Mouse (Mus musculus) forebrain, embryonic 15.5 days (tissue): ENCODE results near the gene Atp11a. TPM values are rescaled to one million over a fixed set of nuclear protein-coding genes. Genes with fewer than 3 reads are reported as not detected.

ENCODE experiments used
- polyA plus RNA-seq: library from polyadenylated mRNA; unstranded; fragments of >200 nt; fragmentation: Nextera tagmentation; extraction: Ambion mirVana; gene quantifications from 2 replicates; pipeline ENCODE4 v1.2.1, GENCODE M21; 2015

Gene Atp11a
- polyA plus RNA-seq, 1 experiment from 2014 or later, result 15.7 TPM

Other genes starting within 250 kb of the Atp11a start
- not detected in 2 replicates for gene Spaca7, start 184.0 kb upstream of the Atp11a start, polyA plus RNA-seq
- 42.4 and 45.3 TPM in 2 replicates for gene Tubgcp3, start 84.8 kb upstream of the Atp11a start, polyA plus RNA-seq
- 134 and 139 TPM in 2 replicates for gene Mcf2l, start 116.8 kb downstream of the Atp11a start, polyA plus RNA-seq